Mouse (Mus musculus): ENCODE measurements around the gene Lrrn4cl. TPM values are rescaled to one million over a fixed set of nuclear protein-coding genes. Genes with fewer than 3 reads are reported as not detected.
"Not testable (repeated sequence)": the region's sequence is repeated elsewhere in the genome, so short reads cannot be mapped to it uniquely, and the experiment has no call there.

Lrrn4cl gene
- total RNA-seq, 4 experiments from 2014 or later = 0.45 to 0.74 (median 0.55) TPM

- DNase-seq (ENCODE audit: low spot score in 2 of 2) = no peak
Observed at GRCm38 (mm10) chr19:8838041-8838730, 12.4 kb upstream of the Lrrn4cl start.

- peak; percentile 85 to 86 for DNase-seq (ENCODE audit: low spot score in 2 of 2)
Observed at GRCm38 (mm10) chr19:8839103-8839907, 11.3 kb upstream of the Lrrn4cl start, which contains the start of gene Gng3. Gng3 (minus strand) TSS chr19:8839194.

- peak; percentile 73 for DNase-seq (ENCODE audit: low spot score in 2 of 2)
Observed at GRCm38 (mm10) chr19:8839908-8840791, 10.4 kb upstream of the Lrrn4cl start.

GRCm38 (mm10) chr19:8841012-8841411 is 9.6 kb upstream of the Lrrn4cl start:
- DNase-seq (ENCODE audit: low spot score in 2 of 2) = no peak

GRCm38 (mm10) chr19:8842961-8843360 is 7.6 kb upstream of the Lrrn4cl start:
- DNase-seq (ENCODE audit: low spot score in 2 of 2) = no peak

GRCm38 (mm10) chr19:8844371-8845129 is 6.0 kb upstream of the Lrrn4cl start:
- DNase-seq (ENCODE audit: low spot score in 2 of 2) = peak in 1 of 2 experiments; percentile 80

GRCm38 (mm10) chr19:8848356-8848755 is 2.2 kb upstream of the Lrrn4cl start:
- DNase-seq (ENCODE audit: low spot score in 2 of 2) = no peak

GRCm38 (mm10) chr19:8851639-8852038 is 1.1 kb downstream of the Lrrn4cl start:
- DNase-seq (ENCODE audit: low spot score in 2 of 2) = no peak

- DNase-seq (ENCODE audit: low spot score in 2 of 2) = no peak
Observed at GRCm38 (mm10) chr19:8852236-8852928, 1.8 kb downstream of the Lrrn4cl start.

- no peak for DNase-seq (ENCODE audit: low spot score in 2 of 2)
Observed at GRCm38 (mm10) chr19:8853117-8853516, 2.5 kb downstream of the Lrrn4cl start.

GRCm38 (mm10) chr19:8857689-8858088 is 7.1 kb downstream of the Lrrn4cl start:
- no peak for DNase-seq (ENCODE audit: low spot score in 2 of 2)

- no peak for DNase-seq (ENCODE audit: low spot score in 2 of 2)
Observed at GRCm38 (mm10) chr19:8859018-8859417, 8.4 kb downstream of the Lrrn4cl start.

GRCm38 (mm10) chr19:8864265-8864664 is 13.7 kb downstream of the Lrrn4cl start:
- DNase-seq (ENCODE audit: low spot score in 2 of 2) = no peak

GRCm38 (mm10) chr19:8870381-8870780 is 19.8 kb downstream of the Lrrn4cl start:
- not testable (repeated sequence) for DNase-seq (ENCODE audit: low spot score in 2 of 2)

GRCm38 (mm10) chr19:8870838-8871237 is 20.3 kb downstream of the Lrrn4cl start:
- no peak for DNase-seq (ENCODE audit: low spot score in 2 of 2)

- peak; percentile 98 for DNase-seq (ENCODE audit: low spot score in 2 of 2)
Observed at GRCm38 (mm10) chr19:8871267-8872186, 21.0 kb downstream of the Lrrn4cl start, which contains the start of gene Ubxn1. Ubxn1 (plus strand) TSS chr19:8871496.

GRCm38 (mm10) chr19:8872266-8872840 is 21.8 kb downstream of the Lrrn4cl start:
- DNase-seq (ENCODE audit: low spot score in 2 of 2) = no peak

- no peak for DNase-seq (ENCODE audit: low spot score in 2 of 2)
Observed at GRCm38 (mm10) chr19:8875031-8875430, 24.5 kb downstream of the Lrrn4cl start.

All from layer of hippocampus, adult 8-10 months (tissue).